Mouse (Mus musculus): ENCODE data around the gene Foxj3. TPM values are rescaled to one million over a fixed set of nuclear protein-coding genes. Genes with fewer than 3 reads are reported as not detected.

Foxj3 gene
- polyA plus RNA-seq, 1 experiment: 47.9 TPM

DNA sequence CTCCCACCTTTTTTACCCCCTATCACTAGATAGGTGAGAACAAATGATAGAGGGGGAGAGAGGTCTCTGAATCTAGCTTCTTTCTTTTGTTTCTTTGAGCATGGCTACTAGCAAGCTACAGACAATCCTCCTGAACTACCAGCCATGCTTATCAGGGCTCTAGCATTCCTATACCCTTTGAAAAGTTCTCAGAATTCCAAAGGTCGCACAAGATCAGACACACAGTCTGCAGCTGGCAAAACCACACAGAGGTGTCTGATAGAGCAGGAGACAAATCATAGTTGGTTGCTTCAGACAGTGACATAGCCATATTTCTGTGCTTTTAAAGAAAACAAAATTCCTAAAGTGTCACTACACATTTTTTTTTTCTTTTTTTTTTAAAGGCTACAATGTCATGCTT is 62.8 kb downstream of the Foxj3 start:
- TF ChIP-seq POLR2A (IDR thresholded peaks at IDR 0.05; ENCODE audit: insufficient read depth, low read length) (no peak), CTCF (IDR thresholded peaks at IDR 0.05; ENCODE audit: low read depth, low read length) (no peak), EP300 (IDR thresholded peaks at IDR 0.05; ENCODE audit: insufficient read depth, low read depth, low read length) (no peak)
- H3K27me3 ChIP-seq (ENCODE audit: control insufficient read depth, insufficient read depth, low read length, poor library complexity, severe bottlenecking): no peaks in the 10 kb centered on the region
- peaks cover 2% of the 10 kb centered on the region; the same call in 1 of the 2 replicates for H3K36me3 ChIP-seq (ENCODE audit: control insufficient read depth, insufficient read depth, low read length, poor library complexity, severe bottlenecking)
- no peaks in the 10 kb centered on the region for H3K4me1 ChIP-seq (ENCODE audit: control insufficient read depth, insufficient read depth, low read length)
- no peak overlapping the region for H3K4me3 ChIP-seq (ENCODE audit: low read depth, low read length)
- no peak overlapping the region for H3K27ac ChIP-seq (ENCODE audit: insufficient read depth, low read length)
- H3K9me3 ChIP-seq (replicated peaks; ENCODE audit: control insufficient read depth, insufficient read depth, low read length, poor library complexity, severe bottlenecking): no peaks in the 10 kb centered on the region
- H3K9ac ChIP-seq (ENCODE audit: low read depth, poor library complexity, severe bottlenecking): no peak overlapping the region

- no peaks in the 10 kb centered on the region for H3K36me3 ChIP-seq (ENCODE audit: control insufficient read depth, insufficient read depth, low read length, poor library complexity, severe bottlenecking)
- no peaks in the 10 kb centered on the region for H3K9me3 ChIP-seq (replicated peaks; ENCODE audit: control insufficient read depth, insufficient read depth, low read length, poor library complexity, severe bottlenecking)
- TF ChIP-seq CTCF (IDR thresholded peaks at IDR 0.05; ENCODE audit: low read depth, low read length): no peak
- no peak for TF ChIP-seq EP300 (IDR thresholded peaks at IDR 0.05; ENCODE audit: insufficient read depth, low read depth, low read length)
- no peak for TF ChIP-seq POLR2A (IDR thresholded peaks at IDR 0.05; ENCODE audit: insufficient read depth, low read length)
- no peaks in the 10 kb centered on the region for H3K4me1 ChIP-seq (ENCODE audit: control insufficient read depth, insufficient read depth, low read length)
- no peaks in the 10 kb centered on the region for H3K27me3 ChIP-seq (ENCODE audit: control insufficient read depth, insufficient read depth, low read length, poor library complexity, severe bottlenecking)
- no peak overlapping the region for H3K9ac ChIP-seq (ENCODE audit: low read depth, poor library complexity, severe bottlenecking)
- no peak overlapping the region for H3K27ac ChIP-seq (ENCODE audit: insufficient read depth, low read length)
- no peak overlapping the region for H3K4me3 ChIP-seq (ENCODE audit: low read depth, low read length)
Observed at GRCm38 (mm10) chr4:119609488-119609887, 72.7 kb downstream of the Foxj3 start.

DNA sequence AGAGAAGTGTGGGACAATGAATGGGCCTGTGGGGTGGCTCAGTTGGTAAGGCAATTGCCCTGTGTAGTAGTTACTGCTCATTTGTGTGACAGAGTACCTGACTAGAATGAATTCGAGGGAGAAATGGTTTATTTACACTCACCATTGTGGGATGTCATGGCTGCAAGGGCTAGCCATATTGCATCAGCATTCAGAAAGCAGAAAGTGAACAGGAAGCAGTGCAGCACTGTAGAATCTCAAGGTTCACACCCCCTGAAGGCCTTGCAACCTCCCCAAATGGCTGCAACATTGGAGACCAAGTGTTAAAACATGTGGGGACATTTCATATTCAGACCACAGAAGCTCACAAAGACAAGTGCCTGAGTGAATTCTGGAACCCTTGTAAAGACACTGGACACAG is 77.3 kb downstream of the Foxj3 start:
- peaks cover 2% of the 10 kb centered on the region; the same call in 1 of the 2 replicates for H3K36me3 ChIP-seq (ENCODE audit: control insufficient read depth, insufficient read depth, low read length, poor library complexity, severe bottlenecking)
- no peak overlapping the region for H3K27ac ChIP-seq (ENCODE audit: insufficient read depth, low read length)
- H3K4me1 ChIP-seq (ENCODE audit: control insufficient read depth, insufficient read depth, low read length): no peaks in the 10 kb centered on the region
- no peak overlapping the region for H3K9ac ChIP-seq (ENCODE audit: low read depth, poor library complexity, severe bottlenecking)
- no peaks in the 10 kb centered on the region for H3K27me3 ChIP-seq (ENCODE audit: control insufficient read depth, insufficient read depth, low read length, poor library complexity, severe bottlenecking)
- no peak overlapping the region for H3K4me3 ChIP-seq (ENCODE audit: low read depth, low read length)
- no peaks in the 10 kb centered on the region for H3K9me3 ChIP-seq (replicated peaks; ENCODE audit: control insufficient read depth, insufficient read depth, low read length, poor library complexity, severe bottlenecking)
- TF ChIP-seq CTCF (IDR thresholded peaks at IDR 0.05; ENCODE audit: low read depth, low read length): no peak
- no peak for TF ChIP-seq EP300 (IDR thresholded peaks at IDR 0.05; ENCODE audit: insufficient read depth, low read depth, low read length)

- no peak overlapping the region for H3K9ac ChIP-seq (ENCODE audit: low read depth, poor library complexity, severe bottlenecking)
- no peak overlapping the region for H3K27ac ChIP-seq (ENCODE audit: insufficient read depth, low read length)
- no peaks in the 10 kb centered on the region for H3K4me1 ChIP-seq (ENCODE audit: control insufficient read depth, insufficient read depth, low read length)
- TF ChIP-seq CTCF (IDR thresholded peaks at IDR 0.05; ENCODE audit: low read depth, low read length) (no peak), POLR2A (IDR thresholded peaks at IDR 0.05; ENCODE audit: insufficient read depth, low read length) (no peak), EP300 (IDR thresholded peaks at IDR 0.05; ENCODE audit: insufficient read depth, low read depth, low read length) (no peak)
- no peak overlapping the region for H3K4me3 ChIP-seq (ENCODE audit: low read depth, low read length)
- H3K27me3 ChIP-seq (ENCODE audit: control insufficient read depth, insufficient read depth, low read length, poor library complexity, severe bottlenecking): no peaks in the 10 kb centered on the region
- no peaks in the 10 kb centered on the region for H3K9me3 ChIP-seq (replicated peaks; ENCODE audit: control insufficient read depth, insufficient read depth, low read length, poor library complexity, severe bottlenecking)
- H3K36me3 ChIP-seq (ENCODE audit: control insufficient read depth, insufficient read depth, low read length, poor library complexity, severe bottlenecking): peaks cover 5% of the 10 kb centered on the region; the same call in 1 of the 2 replicates
Observed at GRCm38 (mm10) chr4:119614724-119615123, 77.9 kb downstream of the Foxj3 start.

GRCm38 (mm10) chr4:119626081-119626645 is 89.4 kb downstream of the Foxj3 start:
- TF ChIP-seq EP300 (IDR thresholded peaks at IDR 0.05; ENCODE audit: insufficient read depth, low read depth, low read length): no peak
- no peak for TF ChIP-seq CTCF (IDR thresholded peaks at IDR 0.05; ENCODE audit: low read depth, low read length)
- no peak for TF ChIP-seq POLR2A (IDR thresholded peaks at IDR 0.05; ENCODE audit: insufficient read depth, low read length)
- no peak overlapping the region for H3K27ac ChIP-seq (ENCODE audit: insufficient read depth, low read length)
- H3K9ac ChIP-seq (ENCODE audit: low read depth, poor library complexity, severe bottlenecking): no peak overlapping the region
- peaks cover 2% of the 10 kb centered on the region for H3K4me1 ChIP-seq (ENCODE audit: control insufficient read depth, insufficient read depth, low read length)
- H3K9me3 ChIP-seq (replicated peaks; ENCODE audit: control insufficient read depth, insufficient read depth, low read length, poor library complexity, severe bottlenecking): no peaks in the 10 kb centered on the region
- peaks cover 8% of the 10 kb centered on the region; the same call in 1 of the 2 replicates for H3K36me3 ChIP-seq (ENCODE audit: control insufficient read depth, insufficient read depth, low read length, poor library complexity, severe bottlenecking)
- no peaks in the 10 kb centered on the region for H3K27me3 ChIP-seq (ENCODE audit: control insufficient read depth, insufficient read depth, low read length, poor library complexity, severe bottlenecking)
- no peak overlapping the region for H3K4me3 ChIP-seq (ENCODE audit: low read depth, low read length)

DNA sequence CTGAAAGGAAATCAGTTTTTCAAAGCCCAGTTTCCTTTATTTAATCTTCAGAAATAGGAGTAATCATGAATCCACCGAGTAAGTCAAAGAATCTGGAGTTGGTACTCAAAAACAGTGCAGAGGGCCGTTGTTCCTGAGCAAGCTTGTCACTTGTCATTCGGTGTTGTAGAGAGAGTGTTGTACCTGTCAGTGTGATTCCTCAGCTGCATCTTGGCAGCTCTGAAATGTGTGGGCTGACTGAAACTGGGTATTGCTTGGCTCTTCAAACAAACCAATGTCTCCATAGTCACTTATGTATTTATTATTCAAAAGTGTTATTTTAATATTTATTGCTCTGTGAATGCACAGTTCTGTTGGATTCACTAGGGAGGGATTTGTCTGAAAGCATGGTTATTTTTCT is 90.1 kb downstream of the Foxj3 start:
- Histone ChIP-seq H3K9me3 (replicated peaks; ENCODE audit: control insufficient read depth, insufficient read depth, low read length, poor library complexity, severe bottlenecking) (no peaks in the 10 kb centered on the region), H3K4me3 (ENCODE audit: low read depth, low read length) (no peak overlapping the region), H3K27me3 (ENCODE audit: control insufficient read depth, insufficient read depth, low read length, poor library complexity, severe bottlenecking) (no peaks in the 10 kb centered on the region), H3K9ac (ENCODE audit: low read depth, poor library complexity, severe bottlenecking) (no peak overlapping the region), H3K27ac (ENCODE audit: insufficient read depth, low read length) (no peak overlapping the region), H3K36me3 (ENCODE audit: control insufficient read depth, insufficient read depth, low read length, poor library complexity, severe bottlenecking) (0 out of 2 replicates have a peak, but pooled peaks cover 8% of the 10 kb centered on the region), H3K4me1 (ENCODE audit: control insufficient read depth, insufficient read depth, low read length) (peaks cover 5% of the 10 kb centered on the region)
- TF ChIP-seq CTCF (IDR thresholded peaks at IDR 0.05; ENCODE audit: low read depth, low read length) (no peak), EP300 (IDR thresholded peaks at IDR 0.05; ENCODE audit: insufficient read depth, low read depth, low read length) (no peak), POLR2A (IDR thresholded peaks at IDR 0.05; ENCODE audit: insufficient read depth, low read length) (no peak)
